ENCODE assay signal across 10 mouse cellular contexts in genomic region chr11:98392645-98393044, GRCm38 (mm10). TPM values are rescaled to one million over a fixed set of nuclear protein-coding genes. Genes with fewer than 3 reads are reported as not detected.
A peak's percentile ranks its signal among the peaks of the same experiment; 100 is the strongest.
DNase-seq lines count a peak whose midpoint lies in the region; ATAC-seq and TF ChIP-seq lines count a peak whose summit lies in the region.
"Had no signal": no experiment of that assay in that cellular context is flagged by ENCODE, and none has a peak within 500 bp of the region (broad histone marks: within the 10 kb centered on the region; RNA-seq: fewer than 3 reads in every experiment).

No protein-coding gene starts in this region.

- peaks cover 49% of the 10 kb centered on the region for H3K27me3 ChIP-seq in midbrain, embryonic 13.5 days
- H3K27me3 ChIP-seq in midbrain, embryonic 11.5 days (ENCODE audit: control insufficient read depth, insufficient read depth, low read length) = no peaks in the 10 kb centered on the region; the same call in 1 of the 2 replicates
- H3K27me3 ChIP-seq in embryonic facial prominence, embryonic 14.5 days (replicated peaks; ENCODE audit: control insufficient read depth, insufficient read depth, low read length) = peaks cover 18% of the 10 kb centered on the region
- H3K27me3 ChIP-seq in limb, embryonic 14.5 days (ENCODE audit: control insufficient read depth, insufficient read depth, low read length) = peaks cover 11% of the 10 kb centered on the region
- H3K27me3 ChIP-seq in stomach, postnatal 0 days (ENCODE audit: control insufficient read depth, insufficient read depth, low read length) = peaks cover 2% of the 10 kb centered on the region; the same call in 1 of the 2 replicates

- WGBS in midbrain, embryonic 13.5 days = 46% methylated on average over 4 of the region's 4 CpGs
- 50% methylated on average over 4 of the region's 4 CpGs for WGBS in midbrain, embryonic 11.5 days
- 56% methylated on average over 3 of the region's 4 CpGs for WGBS in embryonic facial prominence, embryonic 14.5 days
- 60% methylated on average over 4 of the region's 4 CpGs for WGBS in limb, embryonic 14.5 days
- 43% methylated on average over 4 of the region's 4 CpGs for WGBS in stomach, postnatal 0 days

- H3K9ac ChIP-seq in midbrain, embryonic 13.5 days (replicated peaks) = 0 out of 2 replicates have a peak overlapping the region, but pooled peaks have one; percentile 19
- no peak overlapping the region; the same call in 1 of the 2 replicates for H3K9ac ChIP-seq in midbrain, embryonic 11.5 days (ENCODE audit: low read length)
- H3K9ac ChIP-seq in embryonic facial prominence, embryonic 14.5 days (ENCODE audit: low read depth, low read length) = no peak overlapping the region
- H3K9ac ChIP-seq in limb, embryonic 14.5 days (ENCODE audit: low read depth, low read length, severe bottlenecking) = 0 out of 2 replicates have a peak overlapping the region, but pooled peaks have one; percentile 21
- H3K9ac ChIP-seq in stomach, postnatal 0 days (ENCODE audit: low read length) = peak overlapping the region; percentile 13; the same call in 1 of the 2 replicates

- no peak for DNase-seq in midbrain, embryonic 11.5 days (ENCODE audit: low spot score, missing footprints)
- no peak for DNase-seq in embryonic facial prominence, embryonic 14.5 days (ENCODE audit: low spot score)
- no peak for DNase-seq in limb, embryonic 14.5 days (ENCODE audit: low spot score)
- no peak for DNase-seq in stomach, postnatal 0 days (ENCODE audit: low spot score)
- DNase-seq in right cerebral cortex, postnatal 36 days (ENCODE audit: low spot score in 2 of 2) = no peak
- DNase-seq in B cell, adult 2 months = no peak
- DNase-seq in ovary, postnatal 14 days (ENCODE audit: low spot score) = no peak

- H3K4me2 ChIP-seq in midbrain, embryonic 13.5 days (replicated peaks) = no peak overlapping the region
- H3K4me2 ChIP-seq in midbrain, embryonic 11.5 days = no peak overlapping the region
- no peak overlapping the region for H3K4me2 ChIP-seq in embryonic facial prominence, embryonic 14.5 days (ENCODE audit: low read depth, low read length)
- no peak overlapping the region; the same call in 1 of the 2 replicates for H3K4me2 ChIP-seq in limb, embryonic 14.5 days (replicated peaks; ENCODE audit: low read depth, low read length, severe bottlenecking)
- no peak overlapping the region for H3K4me2 ChIP-seq in stomach, postnatal 0 days (replicated peaks; ENCODE audit: low read depth)

- peaks cover 4% of the 10 kb centered on the region for H3K36me3 ChIP-seq in midbrain, embryonic 13.5 days
- H3K36me3 ChIP-seq in midbrain, embryonic 11.5 days (ENCODE audit: control insufficient read depth, insufficient read depth, low read length) = no peaks in the 10 kb centered on the region
- no peaks in the 10 kb centered on the region for H3K36me3 ChIP-seq in embryonic facial prominence, embryonic 14.5 days (ENCODE audit: control insufficient read depth, insufficient read depth, low read length)
- H3K36me3 ChIP-seq in limb, embryonic 14.5 days (ENCODE audit: control insufficient read depth, insufficient read depth, low read length) = no peaks in the 10 kb centered on the region
- H3K36me3 ChIP-seq in stomach, postnatal 0 days (ENCODE audit: control insufficient read depth, insufficient read depth, low read length) = no peaks in the 10 kb centered on the region

- no peaks in the 10 kb centered on the region for H3K9me3 ChIP-seq in midbrain, embryonic 13.5 days
- no peaks in the 10 kb centered on the region for H3K9me3 ChIP-seq in midbrain, embryonic 11.5 days (ENCODE audit: control insufficient read depth, low read length)
- no peaks in the 10 kb centered on the region for H3K9me3 ChIP-seq in embryonic facial prominence, embryonic 14.5 days (ENCODE audit: control insufficient read depth, low read length)
- H3K9me3 ChIP-seq in limb, embryonic 14.5 days (ENCODE audit: control insufficient read depth, low read length) = no peaks in the 10 kb centered on the region
- no peaks in the 10 kb centered on the region for H3K9me3 ChIP-seq in stomach, postnatal 0 days (ENCODE audit: control insufficient read depth, low read length)

- TF ChIP-seq CTCF in stomach, postnatal 0 days (IDR thresholded peaks at IDR 0.05; ENCODE audit: low read depth) = no peak

- TF ChIP-seq EP300 in stomach, postnatal 0 days (optimal IDR thresholded peaks at IDR 0.05) = no peak

- H3K4me3 ChIP-seq in midbrain, embryonic 13.5 days (replicated peaks) = no peak overlapping the region
- no peak overlapping the region for H3K4me3 ChIP-seq in midbrain, embryonic 11.5 days (ENCODE audit: low read depth, low read length)
- H3K4me3 ChIP-seq in embryonic facial prominence, embryonic 14.5 days (ENCODE audit: low read depth, low read length) = no peak overlapping the region
- H3K4me3 ChIP-seq in limb, embryonic 14.5 days (replicated peaks; ENCODE audit: low read length) = no peak overlapping the region
- H3K4me3 ChIP-seq in stomach, postnatal 0 days (ENCODE audit: low read depth, low read length) = no peak overlapping the region

- TF ChIP-seq POLR2A in limb, embryonic 14.5 days (IDR thresholded peaks at IDR 0.05; ENCODE audit: borderline replicate concordance, extremely low read depth, insufficient read depth, insufficient read length) = no peak

- H3K4me1 ChIP-seq in midbrain, embryonic 13.5 days (replicated peaks) = peaks cover 23% of the 10 kb centered on the region
- no peaks in the 10 kb centered on the region for H3K4me1 ChIP-seq in midbrain, embryonic 11.5 days (ENCODE audit: control insufficient read depth, insufficient read depth, low read length)
- H3K4me1 ChIP-seq in embryonic facial prominence, embryonic 14.5 days (ENCODE audit: control insufficient read depth, insufficient read depth, low read length) = peaks cover 15% of the 10 kb centered on the region; the same call in 1 of the 2 replicates
- H3K4me1 ChIP-seq in limb, embryonic 14.5 days (ENCODE audit: control insufficient read depth, insufficient read depth, low read length) = peaks cover 10% of the 10 kb centered on the region
- H3K4me1 ChIP-seq in stomach, postnatal 0 days (replicated peaks; ENCODE audit: control insufficient read depth, insufficient read depth) = 0 out of 2 replicates have a peak, but pooled peaks cover 3% of the 10 kb centered on the region

- ATAC-seq in midbrain, embryonic 13.5 days = no peak
- ATAC-seq in midbrain, embryonic 11.5 days (ENCODE audit: low FRiP score) = no peak
- ATAC-seq in embryonic facial prominence, embryonic 14.5 days (ENCODE audit: low read depth) = 0 out of 2 replicates have a peak, but pooled peaks have one; percentile 10
- no peak for ATAC-seq in limb, embryonic 14.5 days (ENCODE audit: low FRiP score, low read depth)
- no peak for ATAC-seq in stomach, postnatal 0 days (ENCODE audit: low FRiP score, low TSS enrichment)
- ATAC-seq: activated CD4-positive, CD25-positive, alpha-beta regulatory T cell, adult 4 months had no signal

- H3K27ac ChIP-seq in midbrain, embryonic 13.5 days = no peak overlapping the region
- no peak overlapping the region for H3K27ac ChIP-seq in midbrain, embryonic 11.5 days (ENCODE audit: low read depth, low read length)
- peak overlapping the region; percentile 81 for H3K27ac ChIP-seq in embryonic facial prominence, embryonic 14.5 days (replicated peaks; ENCODE audit: low read depth, low read length)
- H3K27ac ChIP-seq in limb, embryonic 14.5 days (replicated peaks; ENCODE audit: low read depth, low read length) = no peak overlapping the region
- H3K27ac ChIP-seq in stomach, postnatal 0 days (replicated peaks) = peak overlapping the region; percentile 84

RNA-seq across cellular contexts. Expression of gene Pnmt, which starts 6.4 kb away (rescaled TPM):
- polyA plus RNA-seq in midbrain, embryonic 13.5 days (2015; fragmentation: Nextera tagmentation; extraction: Ambion mirVana) = 0.23 TPM in 1 of 2 replicates, not detected in the other
- polyA plus RNA-seq in midbrain, embryonic 11.5 days (2014; fragmentation: Nextera tagmentation; extraction: Ambion mirVana) = not detected in 2 replicates
- 0.49 and 0.59 TPM in 2 replicates for polyA plus RNA-seq in embryonic facial prominence, embryonic 14.5 days (2014; fragmentation: Nextera tagmentation; extraction: Ambion mirVana)
- polyA plus RNA-seq in limb, embryonic 14.5 days (2012; rRNA removed) = 1.4 and 2.2 TPM in 2 replicates
- polyA plus RNA-seq in limb, embryonic 14.5 days (2014; fragmentation: Nextera tagmentation; extraction: Ambion mirVana) = 0.51 and 1.3 TPM in 2 replicates
- not detected in 2 replicates for polyA plus RNA-seq in stomach, postnatal 0 days (2015; fragmentation: Nextera tagmentation; extraction: Ambion mirVana)
- polyA plus RNA-seq: activated CD4-positive, CD25-positive, alpha-beta regulatory T cell, adult 4 months; liver, adult 2 months had no signal

RNA-seq across cellular contexts. Expression of gene Pgap3, which starts 7.6 kb away (rescaled TPM):
- polyA plus RNA-seq in midbrain, embryonic 13.5 days (2015; fragmentation: Nextera tagmentation; extraction: Ambion mirVana) = 9.2 and 10.7 TPM in 2 replicates
- 5.6 and 5.7 TPM in 2 replicates for polyA plus RNA-seq in midbrain, embryonic 11.5 days (2014; fragmentation: Nextera tagmentation; extraction: Ambion mirVana)
- polyA plus RNA-seq in embryonic facial prominence, embryonic 14.5 days (2014; fragmentation: Nextera tagmentation; extraction: Ambion mirVana) = 9.3 and 10.5 TPM in 2 replicates
- 19.2 and 24.2 TPM in 2 replicates for polyA plus RNA-seq in limb, embryonic 14.5 days (2012; rRNA removed)
- 9.2 and 11.4 TPM in 2 replicates for polyA plus RNA-seq in limb, embryonic 14.5 days (2014; fragmentation: Nextera tagmentation; extraction: Ambion mirVana)
- polyA plus RNA-seq in stomach, postnatal 0 days (2015; fragmentation: Nextera tagmentation; extraction: Ambion mirVana) = 11.0 and 13.4 TPM in 2 replicates

RNA-seq across cellular contexts. Expression of gene Tcap, which starts 9.0 kb away (rescaled TPM):
- polyA plus RNA-seq in midbrain, embryonic 13.5 days (2015; fragmentation: Nextera tagmentation; extraction: Ambion mirVana) = 0.23 and 0.28 TPM in 2 replicates
- not detected in 2 replicates for polyA plus RNA-seq in midbrain, embryonic 11.5 days (2014; fragmentation: Nextera tagmentation; extraction: Ambion mirVana)
- polyA plus RNA-seq in embryonic facial prominence, embryonic 14.5 days (2014; fragmentation: Nextera tagmentation; extraction: Ambion mirVana) = 22.8 and 27.7 TPM in 2 replicates
- polyA plus RNA-seq in limb, embryonic 14.5 days (2012; rRNA removed) = 12.3 and 13.2 TPM in 2 replicates
- 10.9 and 18.1 TPM in 2 replicates for polyA plus RNA-seq in limb, embryonic 14.5 days (2014; fragmentation: Nextera tagmentation; extraction: Ambion mirVana)
- 0.13 and 0.38 TPM in 2 replicates for polyA plus RNA-seq in stomach, postnatal 0 days (2015; fragmentation: Nextera tagmentation; extraction: Ambion mirVana)
- polyA plus RNA-seq: activated CD4-positive, CD25-positive, alpha-beta regulatory T cell, adult 4 months had no signal

RNA-seq across cellular contexts. Expression of gene Erbb2, which starts 19.6 kb away (rescaled TPM):
- polyA plus RNA-seq in midbrain, embryonic 13.5 days (2015; fragmentation: Nextera tagmentation; extraction: Ambion mirVana) = 7.1 and 7.6 TPM in 2 replicates
- polyA plus RNA-seq in midbrain, embryonic 11.5 days (2014; fragmentation: Nextera tagmentation; extraction: Ambion mirVana) = 14.8 TPM in 2 replicates
- 48.3 and 54.8 TPM in 2 replicates for polyA plus RNA-seq in embryonic facial prominence, embryonic 14.5 days (2014; fragmentation: Nextera tagmentation; extraction: Ambion mirVana)
- polyA plus RNA-seq in limb, embryonic 14.5 days (2012; rRNA removed) = 51.1 and 64.3 TPM in 2 replicates
- polyA plus RNA-seq in limb, embryonic 14.5 days (2014; fragmentation: Nextera tagmentation; extraction: Ambion mirVana) = 73.6 and 79.7 TPM in 2 replicates
- polyA plus RNA-seq in stomach, postnatal 0 days (2015; fragmentation: Nextera tagmentation; extraction: Ambion mirVana) = 26.9 and 30.7 TPM in 2 replicates

RNA-seq across cellular contexts. Expression of gene Stard3, which starts 34.5 kb away (rescaled TPM):
- 44.5 and 46.9 TPM in 2 replicates for polyA plus RNA-seq in midbrain, embryonic 13.5 days (2015; fragmentation: Nextera tagmentation; extraction: Ambion mirVana)
- 39.7 and 41.5 TPM in 2 replicates for polyA plus RNA-seq in midbrain, embryonic 11.5 days (2014; fragmentation: Nextera tagmentation; extraction: Ambion mirVana)
- 31.0 and 32.8 TPM in 2 replicates for polyA plus RNA-seq in embryonic facial prominence, embryonic 14.5 days (2014; fragmentation: Nextera tagmentation; extraction: Ambion mirVana)
- 78.2 and 116 TPM in 2 replicates for polyA plus RNA-seq in limb, embryonic 14.5 days (2012; rRNA removed)
- 36.9 and 42.6 TPM in 2 replicates for polyA plus RNA-seq in limb, embryonic 14.5 days (2014; fragmentation: Nextera tagmentation; extraction: Ambion mirVana)
- 24.9 TPM in 2 replicates for polyA plus RNA-seq in stomach, postnatal 0 days (2015; fragmentation: Nextera tagmentation; extraction: Ambion mirVana)

Comparison
In these comparisons a context has a peak if more than half of its experiments do, and no peak if none do; other contexts are left out.
1. H3K9ac ChIP-seq: peak in midbrain, embryonic 13.5 days (single experiment), limb, embryonic 14.5 days (single experiment) and stomach, postnatal 0 days (single experiment); none in midbrain, embryonic 11.5 days (single experiment) and embryonic facial prominence, embryonic 14.5 days (single experiment).
2. H3K27ac ChIP-seq: peak in embryonic facial prominence, embryonic 14.5 days (single experiment) and stomach, postnatal 0 days (single experiment); none in midbrain, embryonic 13.5 days (single experiment), midbrain, embryonic 11.5 days (single experiment) and limb, embryonic 14.5 days (single experiment).